10 mouse cellular contexts compared by ENCODE assay signal in the genomic region with DNA sequence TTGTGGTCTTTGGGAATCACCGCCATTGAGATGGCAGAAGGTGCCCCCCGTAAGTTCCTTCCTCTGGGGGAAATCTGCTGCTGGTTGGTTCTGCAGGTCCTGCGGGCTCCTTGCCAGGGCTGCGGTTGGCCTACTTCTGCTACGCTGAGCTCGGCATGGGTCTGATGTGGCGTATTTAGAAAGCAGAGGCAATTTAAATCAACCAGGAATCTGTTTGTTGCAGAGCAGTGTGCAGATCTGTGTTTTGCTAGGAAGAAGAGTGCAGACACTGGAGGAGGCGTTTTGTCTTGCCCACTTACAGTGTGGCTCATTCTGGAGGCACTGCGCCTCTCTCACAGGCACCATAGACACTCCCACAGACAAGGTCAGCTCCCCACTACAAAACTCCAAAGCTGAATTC.
DNase-seq lines count a peak whose midpoint lies in the region; ATAC-seq lines count a peak whose summit lies in the region.
"Had no signal": no experiment of that assay in that cellular context is flagged by ENCODE, and none has a peak within 500 bp of the region (broad histone marks: within the 10 kb centered on the region; RNA-seq: fewer than 3 reads in every experiment).

No protein-coding gene starts in this region.

- H3K4me2 ChIP-seq in hindbrain, embryonic 13.5 days: no peak overlapping the region
- H3K4me2 ChIP-seq: limb, embryonic 15.5 days had no signal

- H3K9me3 ChIP-seq in hindbrain, embryonic 13.5 days: no peaks in the 10 kb centered on the region
- H3K9me3 ChIP-seq in hindbrain, embryonic 10.5 days: no peaks in the 10 kb centered on the region
- H3K9me3 ChIP-seq: limb, embryonic 15.5 days had no signal

- no peak overlapping the region for H3K9ac ChIP-seq in hindbrain, embryonic 13.5 days
- H3K9ac ChIP-seq: limb, embryonic 15.5 days had no signal

- H3K27me3 ChIP-seq in hindbrain, embryonic 13.5 days: no peaks in the 10 kb centered on the region
- H3K27me3 ChIP-seq in hindbrain, embryonic 10.5 days (ENCODE audit: insufficient read depth, poor library complexity, severe bottlenecking): no peaks in the 10 kb centered on the region
- H3K27me3 ChIP-seq: limb, embryonic 15.5 days had no signal

- DNase-seq in hindbrain, embryonic 10.5 days (ENCODE audit: low spot score): no peak
- peak; percentile 5 for DNase-seq in CD4-positive helper T cell, adult 2 months (ENCODE audit: low read depth, low spot score)
- DNase-seq in cerebellum, postnatal 10 days: peak; percentile 86
- DNase-seq in naive thymus-derived CD4-positive, alpha-beta T cell, adult 2 months (ENCODE audit: low read depth): peak; percentile 12
- no peak for DNase-seq in ovary, postnatal 10 days (ENCODE audit: low spot score)
- no peak for DNase-seq in adrenal gland, postnatal 10 days
- DNase-seq in adipocyte (ENCODE audit: low spot score): no peak
- DNase-seq: heart, postnatal 4 days had no signal

- no peak for ATAC-seq in hindbrain, embryonic 13.5 days (ENCODE audit: low FRiP score)

- WGBS in hindbrain, embryonic 13.5 days: 67% methylated on average over 9 of the region's 9 CpGs
- WGBS in hindbrain, embryonic 10.5 days: 88% methylated on average over 9 of the region's 9 CpGs

- H3K4me1 ChIP-seq in hindbrain, embryonic 13.5 days (replicated peaks): peaks cover 43% of the 10 kb centered on the region
- H3K4me1 ChIP-seq in hindbrain, embryonic 10.5 days (replicated peaks): peaks cover 15% of the 10 kb centered on the region

- peaks cover 25% of the 10 kb centered on the region for H3K36me3 ChIP-seq in hindbrain, embryonic 13.5 days
- no peaks in the 10 kb centered on the region for H3K36me3 ChIP-seq in hindbrain, embryonic 10.5 days
- H3K36me3 ChIP-seq: limb, embryonic 15.5 days had no signal

- no peak overlapping the region for H3K4me3 ChIP-seq in hindbrain, embryonic 13.5 days
- no peak overlapping the region for H3K4me3 ChIP-seq in hindbrain, embryonic 10.5 days
- H3K4me3 ChIP-seq: limb, embryonic 15.5 days had no signal

- peak overlapping the region; percentile 64 for H3K27ac ChIP-seq in hindbrain, embryonic 13.5 days
- H3K27ac ChIP-seq in hindbrain, embryonic 10.5 days: no peak overlapping the region
- H3K27ac ChIP-seq: limb, embryonic 15.5 days had no signal

Comparison
In these comparisons a context has a peak if more than half of its experiments do, and no peak if none do; other contexts are left out.
1. DNase-seq: peak in CD4-positive helper T cell, adult 2 months (single experiment), cerebellum, postnatal 10 days (2 of 2) and naive thymus-derived CD4-positive, alpha-beta T cell, adult 2 months (single experiment); none in hindbrain, embryonic 10.5 days (single experiment), ovary, postnatal 10 days (single experiment), adrenal gland, postnatal 10 days (single experiment) and adipocyte (single experiment).